Comparison of ENCODE assay signal across 26 mouse cellular contexts in the genomic region with DNA sequence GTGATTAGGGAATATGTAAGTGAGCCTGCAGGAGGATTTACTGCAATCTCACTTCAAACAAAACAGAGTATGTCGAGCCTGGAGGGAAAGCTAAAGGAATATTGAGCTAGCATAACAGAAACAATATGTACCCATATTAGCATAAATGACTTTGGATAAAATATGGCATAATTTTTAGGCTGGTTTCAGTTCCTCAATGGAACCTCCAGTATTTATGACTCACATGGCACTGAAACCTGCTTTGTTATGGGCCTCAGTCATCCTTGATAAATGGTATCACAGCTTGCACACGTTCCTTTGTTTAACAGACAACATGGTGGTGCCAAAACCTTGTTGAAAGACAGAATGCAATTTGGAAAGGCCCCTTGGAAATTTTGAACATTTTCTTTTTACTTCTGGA.
"Had no signal": no experiment of that assay in that cellular context is flagged by ENCODE, and none has a peak within 500 bp of the region (broad histone marks: within the 10 kb centered on the region; RNA-seq: fewer than 3 reads in every experiment).

No protein-coding gene starts in this region.

- H3K4me2 ChIP-seq: heart, embryonic 11.5 days; heart, embryonic 13.5 days; heart, embryonic 15.5 days; hindbrain, embryonic 13.5 days; hindbrain, embryonic 15.5 days; kidney, embryonic 15.5 days; limb, embryonic 13.5 days; limb, embryonic 15.5 days had no signal

- H3K27me3 ChIP-seq: heart, embryonic 13.5 days; heart, embryonic 15.5 days; hindbrain, embryonic 13.5 days; hindbrain, embryonic 15.5 days; kidney, embryonic 15.5 days; limb, embryonic 13.5 days; limb, embryonic 15.5 days had no signal

- ATAC-seq: hindbrain, postnatal 0 days; intestine, embryonic 16.5 days had no signal

- H3K9ac ChIP-seq: heart, embryonic 13.5 days; heart, embryonic 15.5 days; hindbrain, embryonic 13.5 days; hindbrain, embryonic 15.5 days; kidney, embryonic 15.5 days; limb, embryonic 13.5 days; limb, embryonic 15.5 days had no signal

- DNase-seq: gastrocnemius, adult 2 months; gastrocnemius, postnatal 10 days; gastrocnemius, postnatal 25 days; heart, adult 11 months; heart, adult 2 months; heart, postnatal 14 days; heart, postnatal 36 days; kidney, adult 11 months; kidney, adult 2 months; kidney, adult 9 months; kidney, postnatal 14 days; kidney, postnatal 36 days; layer of hippocampus, adult 9-11 months; layer of hippocampus, postnatal 36 days; left cerebral cortex, postnatal 4 days had no signal

- H3K36me3 ChIP-seq: heart, embryonic 13.5 days; heart, embryonic 15.5 days; hindbrain, embryonic 13.5 days; hindbrain, embryonic 15.5 days; kidney, embryonic 15.5 days; limb, embryonic 13.5 days; limb, embryonic 15.5 days had no signal

- H3K27ac ChIP-seq: gastrocnemius, adult 2 months; heart, adult 2 months; heart, embryonic 13.5 days; heart, embryonic 15.5 days; hindbrain, embryonic 13.5 days; hindbrain, embryonic 15.5 days; hindbrain, postnatal 0 days; kidney, embryonic 15.5 days; kidney, postnatal 0 days; limb, embryonic 13.5 days; limb, embryonic 15.5 days had no signal

- H3K4me1 ChIP-seq: heart, embryonic 13.5 days; heart, embryonic 15.5 days; hindbrain, embryonic 13.5 days; hindbrain, embryonic 15.5 days; kidney, embryonic 15.5 days; limb, embryonic 13.5 days; limb, embryonic 15.5 days had no signal

- H3K9me3 ChIP-seq: heart, embryonic 13.5 days; heart, embryonic 15.5 days; hindbrain, embryonic 13.5 days; hindbrain, embryonic 15.5 days; kidney, embryonic 15.5 days; limb, embryonic 13.5 days; limb, embryonic 15.5 days had no signal

- H3K4me3 ChIP-seq: gastrocnemius, adult 2 months; heart, adult 2 months; heart, embryonic 13.5 days; heart, embryonic 15.5 days; hindbrain, embryonic 13.5 days; hindbrain, embryonic 15.5 days; kidney, embryonic 15.5 days; limb, embryonic 13.5 days; limb, embryonic 15.5 days had no signal
